In genomic region chr6:122306707-122307106, GRCm38 (mm10) we compare ENCODE assay signal across 30 mouse cellular contexts. TPM values are rescaled to one million over a fixed set of nuclear protein-coding genes. Genes with fewer than 3 reads are reported as not detected.
"Had no signal": no experiment of that assay in that cellular context is flagged by ENCODE, and none has a peak within 500 bp of the region (broad histone marks: within the 10 kb centered on the region; RNA-seq: fewer than 3 reads in every experiment).

No protein-coding gene starts in this region.

- H3K9ac ChIP-seq: embryonic facial prominence, embryonic 12.5 days; embryonic facial prominence, embryonic 13.5 days; embryonic facial prominence, embryonic 15.5 days; forebrain, embryonic 12.5 days; forebrain, embryonic 13.5 days; forebrain, embryonic 15.5 days; forebrain, postnatal 0 days had no signal

- H3K27ac ChIP-seq: embryonic facial prominence, embryonic 10.5 days; embryonic facial prominence, embryonic 12.5 days; embryonic facial prominence, embryonic 13.5 days; embryonic facial prominence, embryonic 15.5 days; forebrain, embryonic 10.5 days; forebrain, embryonic 12.5 days; forebrain, embryonic 13.5 days; forebrain, embryonic 15.5 days; gastrocnemius, adult 2 months; heart, adult 2 months; heart, embryonic 10.5 days had no signal

- DNase-seq: cerebellum, adult 9-11 months; cerebellum, postnatal 10 days; cerebellum, postnatal 14 days; cerebellum, postnatal 25 days; cerebellum, postnatal 36 days; embryo, embryonic 11 days; forebrain, postnatal 0 days; gastrocnemius, adult 2 months; gastrocnemius, postnatal 10 days; gastrocnemius, postnatal 25 days; gastrocnemius, postnatal 36 days; heart, adult 18-20 months; heart, adult 2 months had no signal

- H3K9me3 ChIP-seq: embryonic facial prominence, embryonic 10.5 days; embryonic facial prominence, embryonic 12.5 days; embryonic facial prominence, embryonic 13.5 days; embryonic facial prominence, embryonic 15.5 days; forebrain, embryonic 10.5 days; forebrain, embryonic 12.5 days; forebrain, embryonic 13.5 days; forebrain, embryonic 15.5 days; heart, embryonic 10.5 days had no signal

- H3K4me2 ChIP-seq: embryonic facial prominence, embryonic 12.5 days; embryonic facial prominence, embryonic 13.5 days; embryonic facial prominence, embryonic 15.5 days; forebrain, embryonic 12.5 days; forebrain, embryonic 13.5 days; forebrain, embryonic 15.5 days had no signal

- H3K27me3 ChIP-seq: embryonic facial prominence, embryonic 12.5 days; embryonic facial prominence, embryonic 13.5 days; embryonic facial prominence, embryonic 15.5 days; forebrain, embryonic 12.5 days; forebrain, embryonic 13.5 days; forebrain, embryonic 15.5 days had no signal

- H3K36me3 ChIP-seq: embryonic facial prominence, embryonic 12.5 days; embryonic facial prominence, embryonic 13.5 days; embryonic facial prominence, embryonic 15.5 days; forebrain, embryonic 10.5 days; forebrain, embryonic 12.5 days; forebrain, embryonic 15.5 days; heart, embryonic 10.5 days had no signal

- H3K4me3 ChIP-seq: embryonic facial prominence, embryonic 10.5 days; embryonic facial prominence, embryonic 12.5 days; embryonic facial prominence, embryonic 13.5 days; embryonic facial prominence, embryonic 15.5 days; erythroblast, embryonic 14.5 days; forebrain, embryonic 10.5 days; forebrain, embryonic 12.5 days; forebrain, embryonic 13.5 days; forebrain, embryonic 15.5 days; gastrocnemius, adult 2 months; heart, adult 2 months; heart, embryonic 10.5 days had no signal

RNA-seq across cellular contexts. Expression of gene Klrg1, which starts 24.0 kb away (rescaled TPM):
- total RNA-seq: common myeloid progenitor, adult 5-6 weeks; gastrocnemius, adult 18-20 months; gastrocnemius, adult 2 months; gastrocnemius, postnatal 10 days; gastrocnemius, postnatal 25 days; gastrocnemius, postnatal 36 days; gastrocnemius, postnatal 4 days; granulocyte monocyte progenitor cell, adult 5-6 weeks; heart, adult 2 months; heart, adult 8-10 months had no signal
- polyA plus RNA-seq: embryonic facial prominence, embryonic 10.5 days; embryonic facial prominence, embryonic 11.5 days; embryonic facial prominence, embryonic 13.5 days; embryonic facial prominence, embryonic 15.5 days; erythroblast, embryonic 14.5 days; forebrain, embryonic 10.5 days; forebrain, embryonic 11.5 days; heart, embryonic 10.5 days had no signal
